Mouse (Mus musculus): Measurements from ENCODE around the gene Ccdc86.

The Ccdc86 gene

DNA sequence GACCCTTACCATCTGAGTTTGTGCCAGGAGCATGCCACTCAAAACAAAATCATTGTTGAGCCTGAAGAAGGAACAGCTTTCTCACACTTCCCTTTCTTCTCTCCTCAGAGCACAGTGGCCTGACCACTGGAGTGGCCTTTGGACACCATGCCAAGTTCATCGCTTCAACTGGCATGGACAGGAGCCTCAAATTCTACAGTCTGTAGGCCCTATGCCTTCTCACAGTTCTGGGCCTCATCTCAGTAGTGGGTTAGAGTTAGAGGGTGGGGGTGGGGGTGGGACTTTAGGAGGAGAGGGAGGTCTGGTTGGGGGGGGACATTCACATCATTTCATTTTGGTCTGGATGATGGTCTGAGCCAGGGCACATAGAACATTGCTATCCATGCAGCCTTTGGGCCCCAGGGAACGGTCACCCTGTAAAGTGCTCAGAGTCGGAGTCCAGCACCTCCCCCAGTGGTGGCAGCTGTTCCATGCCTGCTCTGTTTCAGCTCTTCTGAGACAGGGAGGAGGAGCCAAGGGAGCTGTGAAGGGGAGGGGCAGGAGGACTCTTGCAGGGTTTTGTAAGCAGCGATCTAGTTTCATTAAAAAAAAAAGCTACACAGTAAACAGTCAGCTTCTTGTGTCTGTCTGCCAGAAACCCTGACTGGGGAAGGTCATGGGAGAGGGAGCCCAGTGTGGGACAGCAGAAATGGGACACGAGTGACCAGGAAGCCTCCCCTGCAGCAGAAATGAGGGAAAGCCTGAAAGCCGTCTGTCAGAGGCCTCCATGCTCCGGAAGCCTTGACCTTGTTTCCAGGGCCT lies 43.9 kb downstream of the Ccdc86 start:
- peak; percentile 93 for DNase-seq

DNA sequence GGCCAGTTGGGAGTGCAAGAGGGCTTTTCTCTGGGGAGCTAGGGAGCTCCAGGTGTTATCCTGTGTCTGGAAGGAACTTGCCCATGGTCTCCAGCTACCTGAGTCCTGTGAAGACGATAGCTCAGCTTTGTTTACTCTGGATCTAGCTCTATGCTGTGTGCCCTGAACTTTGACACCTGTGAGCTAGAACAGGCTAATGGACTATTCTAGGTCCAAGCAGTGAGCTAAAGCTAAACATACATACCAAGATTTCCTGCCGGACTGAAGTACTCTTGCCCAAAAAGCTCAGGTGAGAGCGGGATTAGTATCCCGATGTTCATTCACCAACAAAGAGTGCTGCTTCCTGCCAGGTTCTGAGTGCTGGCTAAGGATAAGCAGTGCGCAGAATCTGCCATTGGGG lies 44.6 kb downstream of the Ccdc86 start:
- DNase-seq = no peak

DNA sequence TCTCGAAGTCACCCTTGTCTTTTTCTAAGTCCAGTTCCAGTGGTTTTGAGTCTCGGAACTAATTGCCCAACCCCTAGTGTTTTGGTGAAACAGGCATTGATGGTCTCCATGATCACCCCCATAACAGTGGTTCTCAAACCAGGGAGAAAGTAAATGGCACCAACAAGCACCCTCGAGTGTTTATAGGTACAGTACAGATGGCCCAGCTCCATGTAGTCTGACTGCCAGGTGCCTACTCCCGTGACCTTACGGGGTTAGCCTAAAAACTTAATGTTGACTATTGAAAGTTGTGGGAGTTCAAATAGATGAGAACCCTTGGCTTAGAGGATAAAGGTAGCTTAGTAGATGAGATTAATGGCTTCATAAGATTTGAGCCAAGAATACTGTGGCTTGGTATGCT lies 48.0 kb downstream of the Ccdc86 start:
- DNase-seq = no peak

- no peak for DNase-seq
Measured at GRCm38 (mm10) chr19:10900315-10900714, 48.8 kb downstream of the Ccdc86 start.

DNA sequence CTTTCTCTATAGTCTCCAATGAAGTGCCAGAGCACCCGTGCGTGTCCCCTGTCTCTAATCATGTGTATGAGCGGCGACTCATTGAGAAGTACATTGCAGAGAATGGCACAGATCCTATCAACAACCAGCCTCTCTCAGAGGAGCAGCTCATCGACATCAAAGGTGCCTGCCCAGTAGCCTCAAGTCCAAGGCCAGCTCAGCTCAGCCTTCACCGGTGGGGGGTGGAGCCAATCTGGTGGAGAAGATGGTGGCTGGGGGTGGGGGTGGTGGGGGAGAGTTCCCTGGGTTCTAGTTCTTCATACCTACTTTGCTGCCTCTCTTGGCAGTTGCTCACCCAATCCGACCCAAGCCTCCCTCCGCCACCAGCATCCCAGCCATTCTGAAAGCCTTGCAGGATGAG lies 51.6 kb downstream of the Ccdc86 start:
- no peak for DNase-seq

GRCm38 (mm10) chr19:10896849-10897248 lies 52.2 kb downstream of the Ccdc86 start:
- no peak for DNase-seq

- DNase-seq = no peak
Measured at GRCm38 (mm10) chr19:10895708-10896107, 53.4 kb downstream of the Ccdc86 start.

DNA sequence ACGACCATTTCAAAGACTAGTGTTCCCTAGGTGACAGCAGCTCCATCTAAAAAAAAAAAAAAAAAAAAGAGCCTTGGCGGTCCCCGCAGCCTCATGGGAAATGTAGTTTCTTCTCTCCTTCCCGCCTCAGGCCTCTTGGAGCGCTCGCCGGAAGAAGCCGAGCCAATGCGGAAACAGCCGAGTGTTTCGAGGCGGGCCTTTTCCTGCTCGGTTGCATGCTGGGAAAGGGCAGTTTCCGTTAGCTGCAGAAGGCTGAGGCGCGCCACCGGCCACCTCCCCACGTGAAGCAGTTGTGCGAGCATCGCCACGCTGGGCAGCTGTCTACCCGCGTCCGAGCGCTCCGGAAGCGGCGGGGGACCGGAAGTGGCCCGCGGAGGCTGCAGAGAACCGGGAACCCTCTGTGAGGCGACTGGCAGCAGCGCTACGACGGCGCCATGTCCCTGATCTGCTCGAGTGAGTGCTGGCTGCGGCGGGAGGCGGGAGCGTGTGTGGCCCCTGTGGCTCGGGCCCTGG lies 54.0 kb downstream of the Ccdc86 start, which contains the start of gene Prpf19:
Gene Prpf19 (plus strand): TSS at position 216 of the 513 bp plus-strand sequence.
- DNase-seq = peak; percentile 99

GRCm38 (mm10) chr19:10892201-10892600 lies 56.9 kb downstream of the Ccdc86 start:
- peak; percentile 45 for DNase-seq

Data from lung, postnatal 10 days (tissue).